Mouse (Mus musculus): ENCODE measurements at regions not wholly inside any gene's neighbourhood (a gene's known extent, or its start where the extent isn't known, plus 50 kb on each side); places are given as distances from the start of the nearest gene placed in this dataset.

GRCm38 (mm10) chr3:128040407-128041115 lies 144.4 kb upstream of the Fam241a start:
- no peak for TF ChIP-seq CTCF (IDR thresholded peaks at IDR 0.05; ENCODE audit: low read depth)
- no peak for TF ChIP-seq EP300 (IDR thresholded peaks at IDR 0.05; ENCODE audit: low read depth)
